Mouse (Mus musculus): ENCODE results near the gene Cd19.
"Not testable (repeated sequence)": the region's sequence is repeated elsewhere in the genome, so short reads cannot be mapped to it uniquely, and the experiment has no call there.

The Cd19 gene

GRCm38 (mm10) chr7:126392086-126392884, 22.4 kb downstream of the Cd19 start:
- peak; percentile 92 for TF ChIP-seq NANOG (IDR thresholded peaks at IDR 0.05; ENCODE audit: borderline replicate concordance, low read length)
- H3K9me3 ChIP-seq (ENCODE audit: low read length); H3K27me3 ChIP-seq (ENCODE audit: insufficient read depth, low read length): not testable (repeated sequence)
- H3K4me3 ChIP-seq (replicated peaks; ENCODE audit: low read length) = peak overlapping the region; percentile 39
- peaks cover 72% of the 10 kb centered on the region for H3K36me3 ChIP-seq (ENCODE audit: insufficient read depth, low read length)
- H3K4me1 ChIP-seq (replicated peaks; ENCODE audit: low read depth, low read length) = peaks cover 81% of the 10 kb centered on the region

GRCm38 (mm10) chr7:126388185-126388584, 26.5 kb downstream of the Cd19 start:
- Histone ChIP-seq H3K27me3 (ENCODE audit: insufficient read depth, low read length) (no peaks in the 10 kb centered on the region), H3K4me1 (replicated peaks; ENCODE audit: low read depth, low read length) (peaks cover 73% of the 10 kb centered on the region), H3K4me3 (replicated peaks; ENCODE audit: low read length) (no peak overlapping the region), H3K36me3 (ENCODE audit: insufficient read depth, low read length) (peaks cover 87% of the 10 kb centered on the region), H3K9me3 (ENCODE audit: low read length) (no peaks in the 10 kb centered on the region)
- TF ChIP-seq CTCF (conservative IDR thresholded peaks at IDR 0.05; ENCODE audit: low read length) = no peak

DNA sequence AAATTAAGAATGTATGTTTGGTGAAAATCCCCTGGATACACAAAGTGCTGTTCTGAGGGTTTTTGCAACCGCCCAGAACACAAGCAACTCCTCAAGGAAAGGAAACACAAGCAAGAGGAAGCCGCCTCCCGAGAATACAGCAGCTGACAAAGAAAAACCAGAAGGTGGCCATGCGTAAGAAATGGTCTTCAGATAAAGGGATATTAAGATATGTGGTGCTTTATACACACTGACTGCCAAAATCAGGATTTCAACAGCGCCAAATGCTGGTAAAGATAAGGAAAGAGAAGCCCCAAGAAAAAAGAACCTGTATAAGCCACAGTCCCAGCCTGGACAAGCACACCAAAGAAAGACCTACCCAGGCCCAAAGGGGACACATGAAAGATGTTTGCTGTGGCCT, 31.1 kb downstream of the Cd19 start:
- no peaks in the 10 kb centered on the region for H3K27me3 ChIP-seq (ENCODE audit: insufficient read depth, low read length)

GRCm38 (mm10) chr7:126377278-126378158, 37.2 kb downstream of the Cd19 start, which contains the start of gene Spns1:
Spns1 (minus strand) TSS chr7:126377450.
- Histone ChIP-seq H3K4me1 (replicated peaks; ENCODE audit: low read depth, low read length) (peaks cover 61% of the 10 kb centered on the region), H3K9me3 (ENCODE audit: low read length) (no peaks in the 10 kb centered on the region), H3K4me3 (replicated peaks; ENCODE audit: low read length) (peak within 1 kb of the TSS; percentile 100), H3K36me3 (ENCODE audit: insufficient read depth, low read length) (peaks cover 50% of the 10 kb centered on the region), H3K27me3 (ENCODE audit: insufficient read depth, low read length) (no peaks in the 10 kb centered on the region)
- peak; percentile 45; the same call in 1 of the 2 replicates for TF ChIP-seq NANOG (IDR thresholded peaks at IDR 0.05; ENCODE audit: borderline replicate concordance, low read length)
- TF ChIP-seq POU5F1 (IDR thresholded peaks at IDR 0.05; ENCODE audit: borderline replicate concordance, low read length) = no peak
- TF ChIP-seq CTCF (conservative IDR thresholded peaks at IDR 0.05; ENCODE audit: low read length) = peak; percentile 84

More for the DNA sequence above, 31.1 kb downstream of the Cd19 start:
- peaks cover 39% of the 10 kb centered on the region for H3K4me1 ChIP-seq (replicated peaks; ENCODE audit: low read depth, low read length)
- H3K4me3 ChIP-seq (replicated peaks; ENCODE audit: low read length) = no peak overlapping the region
- H3K36me3 ChIP-seq (ENCODE audit: insufficient read depth, low read length) = peaks cover 66% of the 10 kb centered on the region
- no peaks in the 10 kb centered on the region for H3K9me3 ChIP-seq (ENCODE audit: low read length)
- TF ChIP-seq CTCF (conservative IDR thresholded peaks at IDR 0.05; ENCODE audit: low read length) (no peak), POU5F1 (IDR thresholded peaks at IDR 0.05; ENCODE audit: borderline replicate concordance, low read length) (no peak), NANOG (IDR thresholded peaks at IDR 0.05; ENCODE audit: borderline replicate concordance, low read length) (no peak)

DNA sequence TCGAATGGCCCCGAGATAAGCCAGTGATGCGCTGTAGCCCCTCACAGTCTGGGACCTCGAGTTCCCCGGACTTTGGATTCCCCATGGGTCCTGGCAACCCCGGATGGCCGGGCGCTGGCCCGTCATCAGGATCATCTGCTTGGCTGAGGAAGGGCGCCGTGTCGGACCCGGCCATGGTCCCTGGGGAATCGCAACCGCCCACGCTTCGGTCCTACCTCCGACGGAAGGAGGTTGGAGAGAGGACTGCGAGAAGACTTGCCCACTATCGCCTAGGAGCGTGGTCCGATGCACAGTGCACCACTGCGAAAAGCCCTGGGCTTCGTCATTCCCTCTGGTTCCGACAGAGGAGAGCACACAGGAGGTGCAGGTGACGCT, 37.8 kb downstream of the Cd19 start:
- H3K9me3 ChIP-seq (ENCODE audit: low read length) = no peaks in the 10 kb centered on the region
- no peaks in the 10 kb centered on the region for H3K27me3 ChIP-seq (ENCODE audit: insufficient read depth, low read length)
- H3K36me3 ChIP-seq (ENCODE audit: insufficient read depth, low read length) = peaks cover 50% of the 10 kb centered on the region
- H3K4me3 ChIP-seq (replicated peaks; ENCODE audit: low read length) = peak overlapping the region; percentile 100
- TF ChIP-seq NANOG (IDR thresholded peaks at IDR 0.05; ENCODE audit: borderline replicate concordance, low read length) = no peak
- TF ChIP-seq POU5F1 (IDR thresholded peaks at IDR 0.05; ENCODE audit: borderline replicate concordance, low read length) = no peak
- H3K4me1 ChIP-seq (replicated peaks; ENCODE audit: low read depth, low read length) = peaks cover 67% of the 10 kb centered on the region

DNA sequence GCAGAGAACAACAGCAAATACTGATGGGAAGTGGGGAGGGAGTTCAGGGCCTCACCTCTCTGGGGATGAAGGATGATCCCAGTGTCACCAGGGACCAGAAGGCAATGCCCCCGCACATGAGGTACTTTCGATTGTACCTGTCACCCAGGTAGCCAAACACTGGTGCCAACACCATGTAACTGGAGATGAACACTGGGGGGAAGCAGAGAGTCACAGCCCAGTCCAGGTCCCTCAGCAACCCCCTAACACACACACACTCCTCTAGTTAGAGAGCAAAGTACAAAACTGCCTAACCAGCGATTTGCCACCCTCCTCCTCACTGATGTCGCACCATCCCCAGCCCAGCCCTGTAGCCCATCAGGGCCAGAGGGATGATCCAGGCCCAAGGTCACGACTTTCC, 39.7 kb downstream of the Cd19 start:
- peaks cover 82% of the 10 kb centered on the region for H3K4me1 ChIP-seq (replicated peaks; ENCODE audit: low read depth, low read length)
- no peaks in the 10 kb centered on the region for H3K9me3 ChIP-seq (ENCODE audit: low read length)
- H3K4me3 ChIP-seq (replicated peaks; ENCODE audit: low read length) = peak overlapping the region; percentile 20; the same call in 1 of the 2 replicates
- no peaks in the 10 kb centered on the region for H3K27me3 ChIP-seq (ENCODE audit: insufficient read depth, low read length)
- TF ChIP-seq NANOG (IDR thresholded peaks at IDR 0.05; ENCODE audit: borderline replicate concordance, low read length) (no peak), CTCF (conservative IDR thresholded peaks at IDR 0.05; ENCODE audit: low read length) (peak; percentile 10; the same call in 1 of the 2 replicates)
- H3K36me3 ChIP-seq (ENCODE audit: insufficient read depth, low read length) = peaks cover 65% of the 10 kb centered on the region

- Histone ChIP-seq H3K9me3 (ENCODE audit: low read length) (no peaks in the 10 kb centered on the region), H3K36me3 (ENCODE audit: insufficient read depth, low read length) (peaks cover 70% of the 10 kb centered on the region), H3K4me3 (replicated peaks; ENCODE audit: low read length) (peak overlapping the region; percentile 57; the same call in 1 of the 2 replicates), H3K27me3 (ENCODE audit: insufficient read depth, low read length) (no peaks in the 10 kb centered on the region), H3K4me1 (replicated peaks; ENCODE audit: low read depth, low read length) (peaks cover 84% of the 10 kb centered on the region)
- TF ChIP-seq NANOG (IDR thresholded peaks at IDR 0.05; ENCODE audit: borderline replicate concordance, low read length) (no peak), CTCF (conservative IDR thresholded peaks at IDR 0.05; ENCODE audit: low read length) (no peak), POU5F1 (IDR thresholded peaks at IDR 0.05; ENCODE audit: borderline replicate concordance, low read length) (no peak)
These were observed 40.2 kb downstream of the Cd19 start for GRCm38 (mm10) chr7:126374526-126374925.

DNA sequence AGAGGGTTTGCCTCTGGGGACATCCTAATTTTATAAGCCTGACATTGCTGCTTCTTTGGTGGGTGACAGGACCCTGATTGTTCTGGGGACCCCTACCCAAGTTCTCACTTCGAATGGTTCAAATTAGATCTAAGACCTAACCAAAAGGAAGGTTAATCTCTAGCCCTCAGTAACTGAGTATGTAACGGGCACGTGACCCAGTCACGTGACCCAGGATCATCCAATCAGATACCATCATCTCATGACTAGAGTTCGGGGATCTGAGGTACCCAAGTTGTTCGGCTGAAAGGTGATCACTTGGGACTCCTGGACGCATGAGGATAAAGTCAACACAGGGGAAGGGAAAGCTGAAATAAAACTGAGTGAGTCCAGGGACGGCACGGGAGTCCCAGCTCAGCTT, 41.7 kb downstream of the Cd19 start:
- TF ChIP-seq NANOG (IDR thresholded peaks at IDR 0.05; ENCODE audit: borderline replicate concordance, low read length) (no peak), POU5F1 (IDR thresholded peaks at IDR 0.05; ENCODE audit: borderline replicate concordance, low read length) (no peak), CTCF (conservative IDR thresholded peaks at IDR 0.05; ENCODE audit: low read length) (no peak)
- H3K27me3 ChIP-seq (ENCODE audit: insufficient read depth, low read length) = peaks cover 5% of the 10 kb centered on the region
- peak overlapping the region; percentile 57 for H3K4me3 ChIP-seq (replicated peaks; ENCODE audit: low read length)
- peaks cover 75% of the 10 kb centered on the region for H3K36me3 ChIP-seq (ENCODE audit: insufficient read depth, low read length)
- H3K9me3 ChIP-seq (ENCODE audit: low read length) = no peaks in the 10 kb centered on the region
- H3K4me1 ChIP-seq (replicated peaks; ENCODE audit: low read depth, low read length) = peaks cover 93% of the 10 kb centered on the region

All from E14TG2a.4 (cell line).